Mouse (Mus musculus): ENCODE measurements around the gene Kcnj11.

The Kcnj11 gene

DNA sequence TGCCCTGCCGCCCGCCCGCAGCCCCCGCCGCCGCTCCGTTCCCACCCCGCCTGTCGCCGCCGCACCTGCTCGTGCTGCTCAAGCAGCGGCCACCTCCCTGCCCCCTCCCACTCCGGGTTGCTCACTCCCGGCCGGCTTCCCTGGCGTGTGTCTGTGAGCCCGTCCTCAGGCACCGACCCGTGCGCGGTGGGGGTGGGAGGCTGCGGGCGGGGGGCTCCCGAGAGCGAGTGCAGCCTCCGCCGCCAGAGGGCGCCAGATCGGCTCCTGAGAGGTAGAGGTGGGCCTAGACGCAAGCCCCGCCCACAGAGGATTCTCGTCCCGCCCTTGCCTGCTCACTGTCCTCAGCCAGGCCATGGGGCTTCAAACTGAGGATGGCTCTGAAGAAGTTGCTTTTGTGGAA, at the start of gene Kcnj11:
TSS of gene Kcnj11 (minus strand) at position 202 of the 400 bp plus-strand sequence.
- DNase-seq (ENCODE audit: low read depth in 1 of 2, low spot score in 2 of 2), result peak in 1 of 2 experiments; percentile 18

DNA sequence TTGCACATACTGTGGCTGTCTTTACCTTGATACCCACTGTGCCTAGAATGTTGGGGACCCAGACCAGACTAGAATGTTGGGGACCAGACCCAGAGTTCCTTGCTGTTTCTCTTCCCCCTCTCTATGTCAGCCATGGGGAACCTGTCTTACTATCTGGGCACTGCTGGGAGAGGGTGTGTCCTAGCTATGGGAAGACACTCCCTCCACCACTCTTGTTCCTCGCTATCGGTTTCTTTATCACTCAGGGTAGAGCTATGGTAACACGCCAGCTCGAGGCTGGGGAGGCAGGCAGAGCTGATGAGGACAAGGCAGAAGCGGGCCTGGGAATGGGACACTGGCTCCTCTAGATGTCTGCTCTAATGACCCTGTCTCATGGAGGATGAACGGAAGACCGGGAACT, 46.9 kb upstream of the Kcnj11 start:
- DNase-seq (ENCODE audit: low read depth in 1 of 2, low spot score in 2 of 2), result no peak

DNA sequence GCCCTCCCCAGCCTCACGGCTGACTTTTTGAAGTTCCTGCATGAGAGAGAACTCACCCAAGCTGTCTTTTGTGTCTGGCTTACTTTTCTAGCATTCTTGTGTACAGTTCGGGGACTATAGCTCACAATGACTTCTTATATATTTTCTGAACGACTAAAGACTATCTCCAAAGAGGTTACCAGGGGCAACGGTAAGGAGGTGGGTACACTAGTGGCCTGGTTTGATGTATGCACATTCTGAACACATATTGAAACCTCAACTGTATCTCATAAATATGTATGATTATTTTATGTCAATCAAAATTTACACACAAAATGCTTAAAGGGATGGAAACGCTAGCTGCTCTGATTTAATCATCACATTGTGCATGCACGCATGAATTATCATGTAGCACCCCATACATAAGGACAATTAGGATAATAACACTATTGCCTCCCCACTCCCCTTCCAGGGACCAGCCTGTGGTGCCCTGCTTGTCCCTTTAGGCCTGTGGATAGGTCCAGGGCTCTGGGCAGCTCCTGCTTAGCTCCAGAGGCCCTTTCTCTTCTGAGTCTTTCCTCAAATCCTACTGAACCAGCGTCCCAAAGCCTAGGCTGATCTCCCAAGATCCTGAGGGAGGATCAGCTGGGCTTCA, 46.2 kb upstream of the Kcnj11 start:
- no peak for DNase-seq (ENCODE audit: low read depth in 1 of 2, low spot score in 2 of 2)

DNA sequence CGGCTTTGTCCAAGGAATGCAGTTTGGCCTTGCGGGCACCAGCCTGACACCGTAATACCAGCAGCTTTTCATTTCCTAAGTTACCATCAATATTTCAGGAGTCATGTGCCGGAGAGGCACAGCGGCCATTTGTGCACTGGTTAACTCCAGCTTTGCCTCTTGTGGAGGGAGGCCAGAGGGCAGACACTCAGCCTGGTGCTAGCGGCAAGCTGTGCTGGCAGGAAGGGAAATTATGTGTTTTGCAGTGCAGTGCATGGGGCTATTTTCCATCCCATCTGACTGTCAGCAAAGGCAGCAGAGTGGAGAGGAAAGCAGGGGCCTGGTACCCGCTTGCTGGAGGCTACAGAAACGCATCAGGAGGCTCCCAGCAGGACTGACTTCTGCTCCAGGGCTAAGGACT, 43.5 kb upstream of the Kcnj11 start:
- no peak for DNase-seq (ENCODE audit: low read depth in 1 of 2, low spot score in 2 of 2)

DNA sequence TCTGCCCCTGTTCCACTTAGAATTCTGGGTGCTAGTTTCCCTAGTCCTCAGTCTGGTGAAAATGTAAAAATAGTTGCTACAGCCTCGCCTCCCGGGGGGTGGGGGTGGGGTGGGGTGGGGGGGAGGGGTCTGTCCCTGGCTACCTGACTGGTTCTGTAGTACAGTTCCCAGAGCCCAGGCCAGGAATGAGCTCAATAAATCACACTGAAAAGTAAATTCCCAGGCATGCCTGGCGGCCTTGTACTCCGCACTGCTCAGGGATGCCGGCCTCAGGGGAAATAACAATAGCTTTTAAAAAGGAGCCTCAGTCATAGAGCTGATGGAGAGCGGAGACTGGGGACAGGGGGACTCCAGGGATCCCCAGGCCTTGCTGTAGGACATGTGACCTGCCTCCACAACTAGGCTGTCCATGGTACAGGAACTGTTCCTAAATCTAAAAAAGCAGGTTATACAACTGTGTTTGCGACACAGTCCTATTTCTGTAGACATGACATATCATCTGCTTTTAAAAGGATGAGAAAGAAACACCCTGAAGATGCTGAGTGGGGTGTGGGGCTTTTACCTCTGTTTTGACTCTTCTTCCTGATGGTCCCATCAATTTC, 37.9 kb upstream of the Kcnj11 start:
- no peak for DNase-seq (ENCODE audit: low read depth in 1 of 2, low spot score in 2 of 2)

DNA sequence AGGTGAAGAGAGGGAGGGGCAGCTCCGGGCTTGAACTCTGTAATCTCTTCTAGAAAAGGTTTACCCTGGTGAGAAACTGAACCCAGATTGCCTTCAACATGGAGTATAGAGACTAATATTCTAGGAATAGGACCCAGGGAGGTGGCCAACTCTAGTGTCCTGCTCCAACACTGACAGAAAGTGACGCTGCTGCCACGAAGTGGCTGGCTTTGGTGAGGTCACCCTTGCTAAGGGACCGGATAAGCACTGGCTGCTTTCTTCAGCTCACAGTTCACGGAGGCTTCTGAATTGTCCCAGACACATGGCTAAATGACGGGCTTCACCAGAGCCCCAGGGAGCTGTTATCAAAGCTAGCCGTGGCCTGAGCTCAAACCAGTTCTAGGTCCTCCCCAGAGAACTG, 33.3 kb upstream of the Kcnj11 start:
- DNase-seq (ENCODE audit: low read depth in 1 of 2, low spot score in 2 of 2), result no peak

DNA sequence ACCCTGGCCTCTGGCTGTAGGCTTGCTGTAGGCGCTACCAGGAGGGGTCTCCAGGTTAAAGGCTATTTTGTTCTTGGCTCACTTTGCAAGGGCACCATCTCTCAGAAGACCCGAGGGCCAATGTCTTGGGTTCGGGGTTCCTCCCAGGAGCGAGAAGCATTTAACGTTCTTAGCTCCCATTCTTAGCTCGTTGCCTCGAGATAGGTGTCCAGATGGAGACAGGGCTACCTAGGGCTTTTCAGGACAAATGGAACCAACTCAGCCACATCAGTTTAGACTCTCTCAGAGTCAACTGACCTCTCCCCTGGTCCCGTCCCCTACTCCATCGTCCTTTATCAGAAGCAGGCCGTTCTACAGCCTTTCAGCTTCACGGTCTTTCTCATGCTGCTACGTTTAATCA, 31.7 kb upstream of the Kcnj11 start:
- DNase-seq (ENCODE audit: low read depth in 1 of 2, low spot score in 2 of 2), result no peak

DNA sequence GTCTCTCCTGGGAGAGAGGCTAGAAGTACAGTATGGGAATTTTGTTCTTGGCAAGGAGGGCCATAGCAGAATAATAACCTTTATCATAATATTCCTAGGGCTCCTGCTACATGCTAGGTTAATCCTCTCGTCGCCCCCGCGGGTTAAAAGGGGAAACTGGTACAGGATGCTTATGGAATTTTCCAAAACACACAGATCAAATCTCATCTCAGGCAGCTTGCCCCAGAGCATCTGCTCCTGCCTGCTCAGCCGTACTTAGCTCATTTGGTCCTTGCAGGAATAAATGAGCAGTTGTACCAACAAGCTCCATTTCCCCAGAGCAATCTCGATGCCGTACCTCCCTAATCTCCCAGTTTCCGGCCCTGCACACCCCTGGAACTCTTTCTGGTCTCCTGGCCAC, 31.2 kb upstream of the Kcnj11 start:
- no peak for DNase-seq (ENCODE audit: low read depth in 1 of 2, low spot score in 2 of 2)

DNA sequence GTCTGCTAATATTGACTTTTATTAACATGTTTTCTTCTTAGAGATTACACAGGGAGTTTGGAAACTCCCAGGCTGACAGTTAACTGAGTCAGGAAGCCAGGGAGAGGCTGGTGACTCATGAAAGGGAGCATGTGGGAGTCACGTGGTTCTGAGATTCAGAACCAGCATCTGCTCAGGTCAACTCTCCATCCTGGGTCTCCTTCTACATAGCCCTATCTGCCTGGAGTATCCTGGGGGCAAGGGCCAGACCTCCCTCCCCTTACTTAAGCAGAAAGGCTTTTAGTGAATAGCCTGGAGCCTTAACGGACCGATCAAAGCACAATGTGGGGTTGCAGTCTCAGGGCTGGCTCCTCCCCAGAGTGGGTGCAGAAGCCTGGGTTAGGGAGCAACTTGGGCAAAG, 30.7 kb upstream of the Kcnj11 start:
- DNase-seq (ENCODE audit: low read depth in 1 of 2, low spot score in 2 of 2), result no peak

DNA sequence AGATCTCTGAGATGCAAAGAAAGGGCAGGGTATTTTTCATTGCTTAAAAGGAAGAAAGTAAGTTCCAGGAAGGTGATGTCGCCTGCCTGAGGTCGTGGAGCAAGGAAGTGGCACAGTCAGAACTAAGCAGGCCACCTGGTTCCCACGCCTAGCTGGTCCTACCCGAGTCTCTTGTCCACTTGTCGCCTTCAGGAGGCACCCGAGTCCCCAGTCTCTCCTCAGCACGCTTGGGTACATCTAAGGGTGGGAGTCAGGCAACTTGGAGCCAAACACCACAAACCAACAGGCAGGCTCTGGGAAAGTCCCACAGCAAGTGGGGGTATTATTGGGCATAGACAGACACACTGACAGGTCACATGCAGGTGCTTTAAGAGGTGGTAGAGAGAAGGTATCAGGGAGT, 30.2 kb upstream of the Kcnj11 start:
- no peak for DNase-seq (ENCODE audit: low read depth in 1 of 2, low spot score in 2 of 2)

DNA sequence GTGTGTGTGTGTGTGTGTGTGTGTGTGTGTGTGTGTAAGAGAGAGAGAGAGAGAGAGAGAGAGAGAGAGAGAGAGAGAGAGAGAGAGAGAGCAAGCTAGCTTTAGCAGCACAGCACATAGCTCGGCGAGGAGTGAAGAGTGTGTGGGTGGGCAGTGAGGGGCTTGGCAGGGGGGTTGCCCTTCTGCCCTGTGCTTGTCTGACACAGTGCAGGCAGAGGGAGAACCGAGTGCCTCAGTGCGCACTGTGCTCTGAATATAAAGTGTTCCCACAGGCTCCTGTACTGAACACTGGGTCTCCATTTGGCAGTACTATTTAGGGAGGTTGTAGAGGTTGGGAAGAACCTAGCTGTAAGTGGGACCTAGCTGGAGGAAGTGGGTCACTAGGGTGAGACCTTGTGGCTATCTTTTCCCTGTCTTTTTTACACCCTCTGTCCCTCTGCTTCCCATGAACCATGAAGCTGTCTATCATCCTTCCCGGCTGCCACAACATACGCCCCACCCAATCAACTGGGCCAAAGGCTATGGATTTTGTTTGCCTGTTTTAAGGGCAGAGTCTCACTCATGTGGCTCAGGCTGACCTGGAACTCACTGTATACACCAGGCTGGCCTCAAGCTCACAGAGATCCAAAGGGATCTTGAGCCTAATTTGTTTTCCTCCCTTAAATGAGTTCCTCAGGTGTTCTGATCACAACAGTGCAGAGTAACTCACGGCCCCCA, 29.1 kb upstream of the Kcnj11 start:
- DNase-seq (ENCODE audit: low read depth in 1 of 2, low spot score in 2 of 2), result no peak

DNA sequence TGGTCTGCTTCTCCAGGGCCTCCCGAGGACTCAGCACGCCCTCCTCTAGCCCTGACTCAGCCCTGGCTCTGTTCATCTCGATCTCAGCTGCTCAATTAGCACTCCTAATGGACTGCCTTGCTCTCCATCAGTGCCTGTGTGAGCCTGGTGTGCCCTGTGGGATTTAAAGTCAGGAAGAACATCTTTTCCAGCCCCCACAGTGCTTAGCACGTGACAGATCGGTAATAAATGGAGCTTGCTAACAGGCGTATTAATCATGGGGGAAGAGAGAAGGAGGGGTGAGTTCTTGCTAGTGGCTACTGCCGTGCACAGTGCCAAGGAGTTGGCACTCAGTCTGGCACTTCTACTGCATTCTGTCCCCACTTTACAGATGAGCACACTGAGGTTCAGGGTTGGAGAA, 27.6 kb upstream of the Kcnj11 start:
- no peak for DNase-seq (ENCODE audit: low read depth in 1 of 2, low spot score in 2 of 2)

DNA sequence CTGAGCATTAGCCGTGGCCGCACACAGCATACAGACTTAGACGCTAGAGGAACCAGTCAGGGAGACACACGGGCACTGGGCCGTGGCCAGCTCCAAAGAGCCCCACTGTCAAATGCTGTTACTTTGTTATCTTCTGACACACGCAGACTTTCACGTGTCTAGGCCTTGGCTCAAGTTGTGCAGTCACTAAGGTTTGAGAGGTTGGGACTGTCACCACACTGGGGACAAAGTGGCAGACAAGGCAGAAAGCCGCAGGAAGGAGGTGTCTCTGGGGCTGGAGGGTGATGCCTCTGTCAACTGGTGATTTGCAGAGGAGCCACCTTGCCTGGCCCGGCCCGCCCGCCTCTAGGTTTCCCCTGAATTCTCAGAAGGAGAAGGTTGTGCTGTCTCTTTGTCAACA, 24.8 kb upstream of the Kcnj11 start:
- DNase-seq (ENCODE audit: low read depth in 1 of 2, low spot score in 2 of 2), result no peak

DNA sequence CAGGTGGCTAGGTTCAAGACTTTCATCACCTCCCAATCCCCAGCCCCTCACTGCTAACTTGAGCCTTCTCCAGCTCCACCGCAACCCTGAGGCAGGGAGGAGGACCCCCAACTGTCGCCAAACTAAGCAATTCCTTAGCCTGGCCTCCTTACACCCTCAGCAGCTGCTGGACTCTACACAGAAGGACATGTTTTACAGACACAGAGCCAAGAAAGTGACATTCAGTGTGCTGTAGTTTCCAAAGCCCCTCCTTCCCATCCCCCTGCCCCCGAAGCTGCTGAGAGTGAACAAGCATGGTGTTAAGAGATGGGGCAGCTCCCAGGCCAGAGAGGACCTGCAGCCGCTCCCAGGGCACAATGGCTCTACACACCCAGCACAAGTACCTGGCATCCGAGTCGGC, 23.9 kb upstream of the Kcnj11 start:
- no peak for DNase-seq (ENCODE audit: low read depth in 1 of 2, low spot score in 2 of 2)

DNA sequence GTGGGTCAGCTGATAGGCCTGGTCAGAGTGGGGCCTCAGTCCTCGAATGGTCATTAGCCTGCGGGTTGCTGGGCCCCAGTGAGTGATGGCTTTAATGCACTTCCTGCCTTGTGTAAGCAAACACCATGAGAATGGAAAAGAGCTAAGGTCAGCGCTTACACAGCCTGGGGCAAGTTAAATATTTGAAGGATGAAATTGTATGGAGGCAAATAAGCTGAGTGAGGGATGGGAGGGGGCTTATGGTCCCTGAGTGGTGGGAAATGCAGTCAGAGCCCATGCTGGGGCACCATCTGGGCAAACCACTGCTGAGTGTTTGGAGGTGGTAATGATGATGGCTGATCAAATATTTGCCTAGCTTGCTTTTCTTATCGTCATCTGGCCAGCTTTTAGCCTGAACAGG, 22.4 kb upstream of the Kcnj11 start:
- DNase-seq (ENCODE audit: low read depth in 1 of 2, low spot score in 2 of 2), result no peak

DNA sequence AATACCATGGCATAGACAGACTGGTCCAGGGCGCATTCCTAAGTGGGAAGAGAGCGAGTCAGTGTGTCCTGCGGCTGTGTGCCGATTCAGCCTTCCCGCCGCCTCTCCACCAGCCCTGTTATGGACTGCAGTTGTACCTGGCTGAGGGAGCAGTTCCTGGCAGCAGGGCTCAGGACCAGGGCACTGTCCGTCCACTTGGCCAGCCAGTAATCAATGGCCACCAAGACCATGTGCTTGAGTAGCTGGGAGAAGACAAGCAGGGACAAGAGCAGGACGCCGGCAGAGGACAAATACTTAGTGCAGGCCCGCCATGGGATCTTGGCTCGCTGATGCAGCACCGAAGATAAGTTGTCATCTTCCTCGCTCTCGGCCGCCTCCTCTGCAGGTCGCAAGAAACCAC, 16.5 kb upstream of the Kcnj11 start:
- no peak for DNase-seq (ENCODE audit: low read depth in 1 of 2, low spot score in 2 of 2)

DNA sequence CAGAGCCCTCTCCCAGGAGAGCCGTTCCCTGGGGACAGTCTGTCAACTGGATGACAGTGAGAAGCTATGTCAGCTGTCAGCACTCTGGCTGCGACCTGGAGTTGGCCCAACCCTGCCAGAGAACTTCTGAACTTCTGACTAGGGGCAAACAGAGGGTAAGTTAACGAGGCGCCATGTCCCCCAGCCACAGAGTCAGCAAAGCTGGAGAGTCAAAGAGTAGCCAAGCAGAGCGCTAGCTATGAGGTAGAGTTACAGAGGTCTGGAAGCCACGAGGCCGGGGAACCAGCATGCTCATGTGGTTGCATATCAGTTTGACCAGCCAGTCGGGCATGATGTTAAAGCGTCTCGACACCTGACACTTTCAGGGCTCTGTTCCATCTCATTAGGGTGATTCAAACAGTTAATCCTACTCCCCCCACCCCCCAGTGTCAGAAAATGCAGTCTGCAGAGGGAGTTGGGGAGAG, 15.6 kb upstream of the Kcnj11 start:
- no peak for DNase-seq (ENCODE audit: low read depth in 1 of 2, low spot score in 2 of 2)

DNA sequence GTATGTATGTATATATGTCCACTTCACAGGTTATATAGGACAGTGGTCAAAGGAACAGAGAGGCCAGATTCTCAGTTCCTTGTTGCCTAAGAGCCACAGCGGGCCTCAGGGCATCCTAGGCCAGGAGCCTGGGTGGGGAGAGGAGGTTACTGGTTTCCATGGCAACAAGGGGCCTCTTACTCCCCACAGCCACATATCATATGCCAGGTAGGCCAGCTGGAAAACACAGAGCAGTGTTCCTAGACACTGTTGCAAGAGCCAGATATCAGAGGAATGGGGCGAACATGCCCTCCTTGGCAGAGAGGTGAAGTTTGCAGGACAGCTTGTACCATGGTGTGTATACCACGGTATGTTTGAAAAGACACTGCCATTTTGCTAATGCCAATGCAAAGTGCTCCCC, 12.9 kb upstream of the Kcnj11 start:
- DNase-seq (ENCODE audit: low read depth in 1 of 2, low spot score in 2 of 2), result no peak

DNA sequence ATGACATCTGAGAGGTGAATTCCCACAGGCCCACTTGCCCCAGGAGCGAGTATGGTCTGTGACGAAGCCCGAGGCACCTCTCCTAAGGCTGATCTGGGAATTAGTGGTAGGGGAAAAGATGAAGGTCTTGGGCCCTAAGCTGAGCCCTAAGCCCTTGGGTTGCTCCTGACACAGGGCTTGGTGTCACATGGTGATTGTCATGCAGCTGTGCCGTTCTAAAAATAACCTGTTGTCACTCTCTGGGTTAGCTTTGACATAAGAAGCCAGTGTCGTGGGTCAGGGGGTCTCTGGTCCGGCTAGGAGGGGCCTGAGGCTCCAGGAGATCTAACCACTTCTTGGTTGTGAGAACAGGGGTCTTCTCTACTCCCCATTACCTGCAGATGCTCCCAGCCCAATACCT, 11.4 kb upstream of the Kcnj11 start:
- DNase-seq (ENCODE audit: low read depth in 1 of 2, low spot score in 2 of 2), result no peak

DNA sequence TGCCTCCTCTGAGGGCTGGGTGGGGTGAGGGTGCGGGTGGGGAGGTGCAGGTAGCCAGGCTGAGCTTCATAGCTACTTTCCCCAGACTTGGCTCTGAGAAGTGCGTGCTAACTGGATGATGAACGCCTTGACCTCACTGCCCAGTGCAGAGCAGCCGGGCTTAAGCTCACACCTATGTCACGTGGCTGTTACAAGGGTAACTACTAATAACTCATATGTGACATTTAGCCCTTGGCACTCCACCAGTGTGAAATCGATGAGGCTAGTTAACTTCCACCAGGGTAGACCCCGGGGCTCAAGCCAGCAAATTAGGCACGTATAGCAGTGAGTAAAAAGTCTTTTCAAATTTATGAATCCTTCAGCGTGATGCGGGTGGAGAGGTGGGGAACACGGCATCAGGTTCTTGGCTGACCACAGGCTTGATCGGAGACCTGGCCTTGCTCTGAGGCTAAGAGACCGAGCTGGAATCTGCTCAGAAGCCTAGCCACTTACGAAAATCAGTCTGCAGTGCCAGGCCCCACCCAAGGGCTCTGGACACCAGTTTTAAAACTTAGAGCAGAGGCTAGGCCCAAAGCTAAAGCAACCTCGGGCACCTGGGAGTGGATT, 10.8 kb upstream of the Kcnj11 start:
- no peak for DNase-seq (ENCODE audit: low read depth in 1 of 2, low spot score in 2 of 2)

DNA sequence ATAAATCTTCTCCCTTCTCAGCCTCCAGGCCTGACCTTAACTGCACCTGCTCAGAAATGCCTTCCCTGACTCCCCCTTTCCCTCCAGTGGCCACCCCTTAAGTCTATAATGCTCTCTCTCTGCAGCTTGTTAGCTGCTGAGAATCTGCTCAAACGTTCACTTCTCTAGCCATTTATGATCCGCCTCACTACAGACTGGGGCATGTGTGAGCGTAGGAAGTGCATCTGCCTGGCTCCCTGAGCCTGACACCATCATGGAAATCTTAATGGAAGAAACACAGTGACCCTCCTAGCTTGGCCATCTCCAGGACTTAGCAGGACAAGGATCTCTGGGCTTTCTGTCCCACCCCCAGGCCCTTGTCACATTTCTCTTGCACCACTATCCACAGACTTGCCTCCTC, 9.5 kb upstream of the Kcnj11 start:
- DNase-seq (ENCODE audit: low read depth in 1 of 2, low spot score in 2 of 2), result no peak

DNA sequence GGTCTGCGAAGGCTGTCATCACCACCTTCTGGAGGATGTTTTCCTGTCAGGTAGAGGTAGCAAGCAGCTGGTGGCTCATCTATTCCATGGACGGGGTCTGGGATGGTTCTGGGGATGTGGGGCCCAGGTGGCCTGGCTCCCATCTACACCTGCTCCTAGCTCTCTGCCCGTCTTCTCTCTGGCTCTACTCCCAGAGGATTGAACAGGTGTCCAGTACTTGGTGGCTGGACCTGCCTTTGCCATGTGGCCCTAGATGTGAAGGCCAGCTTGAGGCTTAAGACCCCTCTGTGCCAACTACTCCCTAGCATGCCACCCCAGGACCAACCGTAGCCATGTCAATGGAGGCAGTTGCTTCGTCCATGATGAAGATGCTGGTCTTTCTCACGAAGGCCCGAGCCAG, 4.9 kb upstream of the Kcnj11 start:
- no peak for DNase-seq (ENCODE audit: low read depth in 1 of 2, low spot score in 2 of 2)
